Mouse (Mus musculus) kidney, postnatal 36 days (tissue): ENCODE measurements at regions not wholly inside any gene's neighbourhood (a gene's known extent, or its start where the extent isn't known, plus 50 kb on each side); places are given as distances from the start of the nearest gene placed in this dataset.

ENCODE experiments used
- DNase-seq, 2 experiments: peaks; one replicate each; pipeline ENCODE4 v3.0.0; 2021 to 2022; ENCODE audit warnings: mixed read lengths in 2 of 2

- no peak for DNase-seq
Measured at GRCm38 (mm10) chr1:124652251-124652861, 607.0 kb upstream of the Dpp10 start.

GRCm38 (mm10) chr1:124635246-124635768, 589.9 kb upstream of the Dpp10 start:
- no peak for DNase-seq

GRCm38 (mm10) chr1:124630084-124630483, 584.7 kb upstream of the Dpp10 start:
- DNase-seq = no peak

- no peak for DNase-seq
Measured at GRCm38 (mm10) chr1:124584620-124585019, 539.3 kb upstream of the Dpp10 start.
